Mouse (Mus musculus) kidney, postnatal 14 days (tissue): ENCODE measurements around the gene Perm1.
A peak's percentile ranks its signal among the peaks of the same experiment; 100 is the strongest.

Experiments
- DNase-seq: peaks from one replicate; pipeline ENCODE4 v3.0.0; 2022; ENCODE audit warnings: mixed read lengths

The Perm1 gene

DNA sequence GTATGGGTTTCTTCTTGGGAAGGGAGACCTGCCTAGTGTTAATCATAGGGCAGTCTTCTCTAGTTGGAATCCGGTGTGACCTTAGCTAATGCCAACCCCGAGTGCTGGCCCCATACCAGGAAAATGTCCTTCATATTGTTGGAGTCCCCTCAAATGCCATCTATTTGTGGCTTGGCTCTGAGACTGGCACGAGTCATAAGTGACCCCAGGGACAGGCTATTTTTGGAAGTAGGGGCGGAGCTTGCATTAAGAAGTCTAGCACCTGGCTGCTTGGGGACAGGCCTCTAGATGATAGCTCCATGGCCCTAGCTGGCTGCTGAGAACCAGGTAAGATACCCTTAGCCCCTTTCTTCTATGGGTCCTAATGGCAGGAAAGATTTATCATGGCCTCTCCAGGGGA lies at the start of gene Perm1:
Gene Perm1 (plus strand): TSS at position 220 of the 400 bp plus-strand sequence.
- DNase-seq: peak; percentile 51

DNA sequence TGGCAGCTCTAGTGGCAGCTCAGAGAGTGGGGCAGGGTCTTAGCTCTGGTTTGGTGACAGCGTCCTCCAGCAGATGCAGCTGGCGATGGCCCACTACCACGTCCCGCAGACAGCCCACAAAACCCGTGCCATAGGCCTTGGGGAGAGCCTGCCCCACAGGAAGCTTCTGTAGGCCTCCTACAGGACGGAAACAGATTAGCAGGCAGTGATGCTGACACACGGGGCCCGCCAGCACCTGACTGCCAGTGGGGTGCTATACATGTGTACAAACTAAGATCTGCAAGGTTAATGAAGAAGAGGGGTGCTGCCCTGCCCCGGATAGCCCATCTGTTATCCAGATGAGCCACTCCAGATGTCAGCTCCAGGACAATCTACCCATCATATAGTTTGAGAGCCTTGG lies 49.2 kb upstream of the Perm1 start:
- DNase-seq: no peak

DNA sequence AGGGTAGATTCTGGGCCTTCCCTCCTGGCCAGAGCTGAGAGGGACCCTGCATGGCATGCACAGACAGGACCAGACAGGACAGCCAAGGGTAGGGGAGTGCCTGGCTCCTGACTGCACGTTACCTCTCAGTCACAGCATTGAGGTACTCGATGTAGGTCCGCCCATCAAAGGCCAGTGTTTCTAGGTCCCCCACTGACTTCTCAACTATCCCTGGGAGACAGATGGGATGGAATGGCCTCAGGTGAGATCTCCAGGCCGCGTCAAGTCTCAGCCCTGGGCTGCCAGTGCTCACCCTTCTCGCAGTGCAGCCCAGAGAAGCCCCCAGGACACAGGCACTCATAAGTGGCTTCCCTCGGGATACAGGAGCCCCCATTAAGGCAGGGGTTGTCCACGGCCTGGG lies 47.1 kb upstream of the Perm1 start:
- DNase-seq: no peak

DNA sequence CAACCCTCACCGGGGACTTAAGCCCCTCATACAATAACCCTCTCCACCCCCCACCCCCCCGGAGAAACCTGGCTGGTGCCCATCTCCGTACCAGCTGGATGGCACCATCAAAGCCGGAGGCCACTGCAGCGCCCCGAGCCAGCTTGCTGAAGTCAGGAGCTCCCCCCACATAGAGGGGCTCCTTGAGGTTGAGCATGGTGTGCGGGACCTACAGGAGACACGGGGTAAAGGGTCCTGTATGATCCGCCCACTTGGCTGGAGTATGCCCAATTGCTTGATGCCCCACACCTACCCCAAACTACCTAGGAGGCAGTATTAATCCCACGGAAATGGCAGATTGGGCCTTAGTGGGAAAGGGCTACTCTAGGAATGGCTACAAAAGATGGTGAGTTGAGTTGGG lies 46.5 kb upstream of the Perm1 start:
- no peak for DNase-seq

- DNase-seq: no peak
Measured at GRCm38 (mm10) chr4:156171828-156172227, 43.8 kb upstream of the Perm1 start.

- no peak for DNase-seq
Measured at GRCm38 (mm10) chr4:156177630-156178029, 38.0 kb upstream of the Perm1 start.

GRCm38 (mm10) chr4:156183747-156184146 lies 31.9 kb upstream of the Perm1 start:
- no peak for DNase-seq

- DNase-seq: no peak
Measured at GRCm38 (mm10) chr4:156184291-156184954, 31.2 kb upstream of the Perm1 start.

DNA sequence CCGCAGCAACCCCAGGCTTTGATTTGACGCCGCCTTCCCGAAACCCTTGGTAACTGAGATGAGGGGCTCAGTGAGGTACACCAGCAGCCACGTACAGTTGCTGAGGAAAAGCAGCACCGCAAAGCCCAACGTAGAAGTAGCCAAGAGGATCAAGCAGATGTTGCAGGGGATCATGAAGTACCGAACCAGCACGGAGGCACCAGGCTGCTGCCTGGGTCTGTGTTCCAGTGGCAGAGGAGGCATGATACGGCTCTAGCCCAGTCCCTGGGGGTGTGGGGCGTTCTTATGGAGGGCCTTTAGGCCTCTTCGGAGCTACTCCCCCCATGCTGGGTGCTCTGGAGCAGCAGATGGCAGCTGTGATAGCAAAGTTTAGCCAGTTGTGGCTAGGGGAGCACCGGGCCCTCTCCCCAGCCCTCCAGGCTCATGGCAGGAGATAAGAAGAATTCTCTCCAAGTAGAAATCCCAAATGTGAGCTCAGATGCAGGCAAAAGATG lies 30.2 kb upstream of the Perm1 start:
- no peak for DNase-seq

DNA sequence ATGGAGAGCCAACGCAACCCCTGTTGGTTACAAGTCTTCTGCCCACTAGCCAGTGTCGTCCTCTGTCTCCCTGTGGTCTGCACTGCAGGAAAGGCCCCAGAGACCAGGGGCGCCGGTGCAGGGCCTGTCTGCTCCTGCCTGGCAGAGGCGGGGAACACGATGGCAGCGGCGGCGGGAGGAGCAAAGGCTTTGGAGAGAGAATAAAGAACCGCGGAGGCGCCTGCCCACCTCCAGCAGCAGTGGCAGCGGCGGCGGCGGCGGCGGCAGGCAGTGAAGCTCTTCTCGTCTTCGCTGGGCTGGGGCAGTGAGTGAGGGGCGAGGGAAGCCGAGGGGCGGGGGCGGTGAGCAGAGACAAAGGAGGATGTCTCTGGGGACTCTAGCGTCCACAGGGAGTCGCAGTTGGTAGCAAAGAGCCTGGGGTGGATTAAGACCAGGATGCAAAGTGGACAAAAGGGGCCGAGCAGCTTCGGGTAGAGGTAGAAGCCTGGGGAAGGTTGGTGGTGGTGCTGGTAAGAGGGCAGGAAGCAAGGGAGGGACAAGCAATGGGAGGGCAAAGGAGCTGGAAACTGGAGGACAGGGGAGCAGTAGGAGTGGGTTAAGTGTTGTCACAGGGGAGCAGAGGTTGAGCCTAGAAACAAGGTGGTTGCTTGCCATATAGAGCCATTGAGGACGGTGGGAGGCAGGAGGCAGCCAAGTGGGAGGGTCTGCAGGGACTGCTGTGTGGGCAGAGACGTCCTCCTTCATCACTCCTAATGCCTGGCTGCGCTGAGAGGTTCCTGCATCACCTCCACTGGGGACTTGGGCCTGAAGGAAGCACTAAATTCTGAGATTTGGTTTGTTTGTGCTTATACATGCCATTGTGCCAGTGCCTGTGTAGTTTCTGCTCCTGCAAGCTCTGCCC lies 29.5 kb upstream of the Perm1 start:
- no peak for DNase-seq

- DNase-seq: no peak
Measured at GRCm38 (mm10) chr4:156188162-156188810, 27.4 kb upstream of the Perm1 start.

GRCm38 (mm10) chr4:156188811-156189323 lies 26.8 kb upstream of the Perm1 start:
- peak; percentile 74 for DNase-seq

DNA sequence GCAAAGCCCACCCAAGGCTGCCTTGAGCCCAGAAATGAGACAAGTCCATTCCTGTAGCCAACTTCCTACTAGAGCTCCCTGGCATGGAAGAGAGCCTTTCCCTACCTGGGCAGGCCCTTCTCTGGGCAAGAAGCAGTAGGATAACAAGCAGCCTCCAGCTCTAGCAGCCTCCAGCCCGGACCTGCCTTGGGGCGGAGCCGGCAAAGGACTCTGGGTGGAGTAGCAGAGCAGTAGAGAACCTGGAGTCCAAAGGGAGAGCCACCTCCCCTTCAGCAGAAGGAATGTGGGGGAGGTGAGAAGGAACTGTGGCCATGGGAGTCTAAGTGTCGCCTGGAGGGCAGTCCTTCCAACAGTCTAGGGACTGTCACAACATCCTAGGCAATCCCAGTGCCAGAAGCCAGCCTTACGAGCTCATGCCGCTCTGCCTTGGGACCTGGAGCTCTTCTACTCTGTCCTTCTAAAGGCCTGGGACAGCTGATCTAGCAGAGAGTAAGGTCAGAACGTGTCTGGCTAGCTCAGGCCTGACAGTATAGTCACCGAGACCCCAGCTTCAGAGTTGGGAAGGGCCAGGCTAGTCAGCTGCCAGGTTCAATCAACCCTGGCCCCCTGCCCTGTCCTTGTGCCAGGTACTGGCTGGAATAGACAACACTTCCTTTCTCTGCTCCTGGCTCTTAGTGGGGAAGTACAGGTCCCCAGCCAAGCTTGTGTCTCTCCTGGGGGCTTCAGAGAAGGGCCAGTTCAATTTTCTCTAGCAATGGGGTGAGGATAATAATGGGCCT lies 23.1 kb upstream of the Perm1 start:
- peak; percentile 84 for DNase-seq

DNA sequence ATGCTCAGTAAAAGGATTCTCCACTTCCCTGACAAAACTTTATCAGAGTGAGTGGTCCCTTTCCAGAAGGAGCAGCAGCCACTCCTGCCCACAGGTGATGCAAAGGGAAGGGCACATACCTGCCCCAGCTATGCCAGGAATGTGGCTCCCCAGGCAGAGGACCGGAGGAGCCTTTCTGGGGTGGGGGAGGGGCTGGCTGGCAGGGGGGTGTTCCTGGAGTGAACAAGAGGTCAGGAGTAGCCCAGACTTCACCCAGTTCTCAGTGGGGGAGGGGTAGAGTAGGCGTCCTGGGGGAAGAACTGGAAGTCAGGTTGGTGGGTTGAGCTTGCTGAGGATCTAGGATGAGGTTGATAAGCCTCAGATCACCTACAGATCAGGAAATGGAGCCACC lies 22.5 kb upstream of the Perm1 start:
- peak; percentile 74 for DNase-seq

DNA sequence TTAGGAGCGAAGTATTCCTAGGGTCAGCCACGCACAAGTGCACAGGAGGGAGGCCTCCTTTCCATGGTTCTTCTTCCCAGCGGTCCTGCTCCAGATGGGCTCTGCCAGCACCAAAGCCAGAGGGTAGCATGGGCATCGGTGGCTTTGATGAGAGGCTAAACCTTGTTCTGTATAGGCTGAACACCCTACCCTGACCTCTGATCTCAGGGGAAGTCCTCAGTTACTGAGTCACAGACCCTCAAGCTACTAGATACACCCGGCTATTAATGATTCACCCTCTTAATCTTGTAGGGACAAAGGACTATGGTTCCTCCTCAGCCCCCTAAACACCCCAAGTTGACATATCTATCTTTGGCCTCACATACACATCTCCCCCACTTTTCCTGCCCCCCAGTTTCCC lies 21.8 kb upstream of the Perm1 start:
- DNase-seq: peak; percentile 46

GRCm38 (mm10) chr4:156194346-156194745 lies 21.3 kb upstream of the Perm1 start:
- DNase-seq: no peak

GRCm38 (mm10) chr4:156195927-156196870 lies 19.5 kb upstream of the Perm1 start:
- peak; percentile 86 for DNase-seq

DNA sequence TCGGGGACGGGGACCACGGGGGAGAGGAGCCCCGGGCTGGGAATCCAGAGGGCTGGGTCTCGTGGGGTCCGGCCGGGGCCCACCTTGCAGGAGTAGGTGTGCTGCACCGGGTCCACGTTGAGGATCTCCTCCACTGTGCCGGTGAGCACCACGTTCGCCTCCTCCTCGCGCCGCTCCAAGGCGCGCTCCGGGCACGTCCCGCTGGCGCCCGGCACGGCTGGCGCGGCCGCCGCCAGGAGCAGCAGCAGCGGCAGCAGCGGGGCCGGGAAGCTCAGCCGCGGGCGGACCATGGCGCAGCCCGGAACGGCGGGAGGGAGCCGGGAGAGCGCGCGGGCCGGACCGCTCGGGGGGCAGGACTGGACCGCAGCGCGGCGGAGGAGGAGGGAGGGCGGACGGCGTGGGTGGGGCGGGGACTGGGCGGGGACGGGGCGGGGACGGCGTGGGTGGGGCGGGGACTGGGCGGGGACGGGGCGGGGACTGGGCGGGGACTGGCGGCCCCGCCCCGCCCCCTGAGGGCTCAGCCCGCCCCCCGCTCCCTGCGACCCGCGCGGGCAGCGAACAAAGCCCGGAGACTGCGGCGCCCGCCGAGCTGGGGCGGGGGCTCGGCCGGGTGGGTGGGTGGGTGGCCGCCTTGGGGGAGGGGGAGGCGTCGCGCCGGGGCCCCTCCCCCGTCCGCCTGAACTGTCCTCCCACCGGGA lies 18.4 kb upstream of the Perm1 start, which contains the start of gene Agrn:
Gene Agrn (minus strand): TSS at position 358 of the 698 bp plus-strand sequence.
- DNase-seq: peak; percentile 87

GRCm38 (mm10) chr4:156197829-156198205 lies 17.9 kb upstream of the Perm1 start:
- peak; percentile 95 for DNase-seq
